Mouse (Mus musculus): Measurements from ENCODE around the gene Zfp184.

Zfp184 gene

DNA sequence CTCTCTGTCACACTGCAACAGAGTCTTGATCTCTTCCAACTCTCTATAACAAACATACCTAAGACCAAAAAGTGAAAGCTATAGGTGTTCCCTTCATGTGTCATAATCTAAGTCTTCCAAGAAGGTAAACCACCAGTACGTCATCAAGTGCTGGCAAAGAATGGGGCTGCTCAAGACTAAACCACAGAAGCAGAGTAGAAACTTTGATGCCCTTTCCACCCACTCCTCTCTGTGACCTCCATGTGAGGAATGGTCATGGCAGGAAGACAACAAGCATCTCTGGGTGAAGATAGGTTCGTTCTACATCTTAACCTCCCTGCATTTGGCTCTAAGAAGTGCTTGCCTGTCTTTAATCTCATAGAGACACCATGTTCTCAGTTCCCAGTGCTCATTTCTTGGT lies 39.6 kb downstream of the Zfp184 start:
- no peak for DNase-seq (ENCODE audit: low spot score in 2 of 2)

DNA sequence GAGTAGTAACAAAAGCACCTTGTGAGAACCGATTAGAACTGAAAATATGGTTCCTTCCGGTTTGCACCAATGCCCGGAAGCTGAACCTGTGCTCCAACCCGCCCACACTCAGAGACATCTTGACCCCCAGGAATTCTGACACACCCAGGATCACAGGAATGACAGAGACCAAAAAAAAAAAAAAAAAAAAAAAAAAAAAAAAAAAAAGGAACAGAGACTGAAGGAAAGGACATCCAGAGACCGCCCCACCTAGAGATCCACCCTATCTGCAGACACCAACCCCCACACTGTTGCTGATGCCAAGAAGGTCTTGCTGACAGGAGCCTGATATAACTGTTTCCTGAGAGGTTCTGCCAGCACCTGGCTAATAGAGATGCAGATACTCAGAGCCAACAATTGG lies 47.7 kb downstream of the Zfp184 start:
- DNase-seq (ENCODE audit: low spot score in 2 of 2), result no peak

DNA sequence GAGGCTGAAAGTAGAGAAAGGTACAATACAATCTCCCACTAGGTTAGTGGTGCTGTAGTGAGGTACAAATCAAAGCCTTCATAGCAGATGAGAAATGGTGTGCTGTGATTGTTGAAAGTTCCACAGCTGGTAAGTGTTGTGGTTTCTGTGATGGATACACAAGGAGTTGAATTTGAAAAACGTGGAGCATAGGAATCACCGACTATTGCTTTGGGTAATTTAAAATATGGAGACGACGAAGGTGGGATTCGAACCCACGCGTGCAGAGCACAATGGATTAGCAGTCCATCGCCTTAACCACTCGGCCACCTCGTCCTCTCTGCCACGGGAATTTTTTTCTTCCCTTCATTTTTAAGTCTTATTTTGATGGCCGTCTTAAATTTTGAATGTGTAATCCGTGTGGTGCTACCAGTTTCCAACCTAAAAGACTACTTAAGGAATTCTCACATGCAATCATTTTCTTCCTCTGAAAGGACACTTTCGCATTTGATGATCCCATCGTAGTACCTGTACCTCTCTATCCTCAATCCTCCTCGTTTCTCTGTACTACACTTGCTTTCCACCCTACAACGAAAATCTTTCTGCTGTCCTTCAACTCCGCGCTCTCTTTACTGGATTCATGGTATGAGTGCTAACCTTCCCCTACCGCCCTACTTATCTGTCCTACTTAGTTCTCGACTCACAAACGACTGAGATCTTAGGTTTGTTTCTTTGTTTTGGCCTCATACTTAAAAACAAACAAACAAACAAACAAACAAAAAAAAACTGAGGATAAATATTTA lies 49.3 kb downstream of the Zfp184 start:
- DNase-seq (ENCODE audit: low spot score in 2 of 2), result peak in 1 of 2 experiments; percentile 45

DNA sequence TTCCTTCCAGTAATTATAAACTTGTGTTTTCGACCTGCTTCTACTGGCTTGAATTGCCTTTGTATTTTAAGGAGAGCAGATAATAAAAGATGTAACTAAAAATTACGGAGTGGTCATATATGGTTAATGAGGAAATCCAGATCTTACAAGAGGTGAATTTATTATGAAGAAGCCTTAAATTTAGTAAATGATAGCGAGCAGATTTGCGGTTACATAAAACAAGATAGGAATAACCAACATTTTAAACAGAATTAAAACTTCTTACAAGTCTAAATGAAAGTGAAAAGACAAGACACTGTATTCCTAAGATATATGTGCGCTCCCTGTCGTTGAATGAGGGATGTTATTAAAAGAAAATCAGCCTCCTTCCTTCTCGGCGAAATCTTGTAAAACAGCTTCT lies 50.0 kb downstream of the Zfp184 start:
- no peak for DNase-seq (ENCODE audit: low spot score in 2 of 2)

DNA sequence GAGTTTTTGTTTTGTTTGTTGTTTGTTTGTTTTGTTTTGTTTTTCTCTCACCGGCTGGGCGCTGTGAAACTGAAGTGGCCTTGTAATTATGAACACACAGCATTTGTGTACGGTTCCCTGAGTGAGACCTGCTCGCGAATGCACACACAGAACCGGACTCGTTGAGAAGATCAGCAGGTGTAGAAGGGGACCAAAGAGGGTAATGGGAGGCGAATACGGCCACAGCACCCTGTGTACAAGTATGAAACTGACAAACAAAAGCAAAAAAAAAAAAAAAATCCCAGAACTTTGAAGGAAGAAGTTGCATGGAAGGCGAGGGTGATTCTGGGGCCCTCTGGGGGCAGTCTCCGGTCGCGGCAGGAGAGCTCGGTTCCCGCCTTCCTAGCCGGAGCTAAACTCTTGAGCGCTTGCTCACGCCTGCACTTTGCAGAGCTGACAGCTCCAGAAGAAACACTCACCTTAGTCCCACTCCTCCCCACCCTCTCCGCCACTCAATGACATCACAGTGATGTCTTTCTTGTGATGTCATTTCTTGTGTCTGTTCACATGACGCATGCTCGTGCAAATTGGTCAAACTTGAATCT lies 50.5 kb downstream of the Zfp184 start:
- peak in 1 of 2 experiments; percentile 53 for DNase-seq (ENCODE audit: low spot score in 2 of 2)

DNA sequence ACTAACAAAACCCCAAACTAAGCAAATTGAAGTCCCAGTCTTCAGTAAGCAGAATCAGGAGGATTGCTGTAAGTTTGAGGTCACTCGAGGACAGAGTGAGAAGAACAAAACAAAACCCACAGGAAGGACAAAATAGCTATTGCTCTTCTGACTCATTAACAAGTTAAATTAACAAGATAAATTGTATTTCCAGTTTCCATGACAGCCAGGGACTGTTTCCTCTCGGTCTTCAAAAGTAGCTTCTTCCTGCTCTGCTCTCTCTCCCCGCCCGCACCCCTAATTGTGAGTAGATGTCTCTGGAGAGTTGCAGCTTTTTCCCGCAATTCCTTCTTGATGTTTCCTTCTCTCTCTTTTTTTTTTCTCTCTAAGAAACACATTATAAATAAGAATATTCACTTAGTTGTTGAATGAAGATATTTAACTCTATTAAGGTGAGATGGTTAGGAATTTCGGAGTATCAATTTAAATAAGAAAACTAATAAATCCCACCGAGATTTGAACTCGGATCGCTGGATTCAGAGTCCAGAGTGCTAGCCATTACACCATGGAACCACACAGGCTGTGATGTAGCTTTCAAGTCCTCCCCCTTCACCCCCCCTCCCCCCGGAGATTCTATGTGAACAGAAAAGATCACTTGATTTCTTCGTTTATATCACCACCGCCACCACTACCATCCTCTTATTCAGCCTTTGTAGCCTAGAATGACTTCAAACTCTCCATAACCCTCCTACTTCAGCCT lies 51.4 kb downstream of the Zfp184 start:
- no peak for DNase-seq (ENCODE audit: low spot score in 2 of 2)

DNA sequence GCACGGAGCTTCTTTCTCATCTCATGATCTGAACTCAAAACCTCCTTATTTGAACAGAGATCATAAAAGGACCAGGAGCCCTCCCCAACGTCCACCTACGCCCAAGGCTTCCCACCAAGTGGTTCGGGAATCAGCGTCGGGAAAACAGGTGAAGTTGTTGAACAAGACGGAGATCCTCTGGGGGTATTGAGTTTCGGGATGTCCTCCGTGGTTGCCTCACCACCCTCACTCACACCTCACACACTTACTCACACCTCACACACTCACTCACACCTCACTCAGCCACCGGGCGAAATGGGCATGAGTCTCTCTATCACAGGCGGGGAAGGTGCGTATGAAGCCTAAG lies 51.9 kb downstream of the Zfp184 start:
- no peak for DNase-seq (ENCODE audit: low spot score in 2 of 2)

DNA sequence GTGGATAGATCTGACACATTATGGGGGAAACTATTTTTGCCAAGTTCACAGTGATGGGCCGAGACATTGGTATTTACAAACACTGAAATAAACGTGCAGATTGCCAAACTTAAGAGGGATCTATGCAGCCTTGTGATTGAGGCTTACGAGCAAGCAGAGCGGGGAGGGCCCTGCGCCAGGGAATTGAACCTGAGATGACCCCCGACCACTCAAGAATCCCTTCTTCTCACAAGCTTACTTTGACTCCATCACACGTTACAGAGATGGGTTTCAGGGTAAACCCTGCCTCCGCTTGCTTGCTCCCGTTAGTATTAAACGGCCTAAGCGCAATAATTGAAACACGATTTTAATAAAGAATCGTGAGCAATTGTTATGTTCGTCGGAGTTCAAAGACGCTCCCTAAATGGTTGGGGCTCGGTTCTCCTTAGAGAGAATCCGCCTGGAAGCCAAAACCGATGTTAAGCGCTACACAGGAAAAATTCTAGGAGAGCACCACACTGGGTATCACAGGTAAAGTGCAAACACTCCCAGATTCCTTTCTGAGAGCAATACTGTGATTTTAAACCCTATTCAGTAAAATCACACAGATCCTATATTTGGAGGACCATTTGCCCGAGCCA lies 52.4 kb downstream of the Zfp184 start:
- DNase-seq (ENCODE audit: low spot score in 2 of 2), result no peak

DNA sequence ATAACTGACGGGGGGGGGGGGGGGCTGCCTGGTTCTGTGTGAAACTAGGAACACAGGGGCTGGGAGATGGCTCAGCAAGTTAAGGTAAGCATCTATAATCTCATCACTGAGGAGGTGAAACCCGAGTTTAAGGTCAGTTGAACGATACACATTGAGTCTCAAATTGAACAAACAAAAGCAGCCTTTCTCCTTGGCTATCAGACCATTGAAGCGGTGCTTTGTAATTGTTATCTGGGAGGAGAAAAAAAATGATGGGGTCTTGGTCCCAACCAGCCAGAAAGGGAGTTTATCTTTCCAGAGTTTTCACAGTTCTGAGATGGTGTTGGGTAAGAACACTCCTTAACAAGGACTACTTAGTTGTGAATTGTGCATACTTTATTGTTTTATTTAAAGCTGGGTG lies 52.9 kb downstream of the Zfp184 start:
- DNase-seq (ENCODE audit: low spot score in 2 of 2), result no peak

DNA sequence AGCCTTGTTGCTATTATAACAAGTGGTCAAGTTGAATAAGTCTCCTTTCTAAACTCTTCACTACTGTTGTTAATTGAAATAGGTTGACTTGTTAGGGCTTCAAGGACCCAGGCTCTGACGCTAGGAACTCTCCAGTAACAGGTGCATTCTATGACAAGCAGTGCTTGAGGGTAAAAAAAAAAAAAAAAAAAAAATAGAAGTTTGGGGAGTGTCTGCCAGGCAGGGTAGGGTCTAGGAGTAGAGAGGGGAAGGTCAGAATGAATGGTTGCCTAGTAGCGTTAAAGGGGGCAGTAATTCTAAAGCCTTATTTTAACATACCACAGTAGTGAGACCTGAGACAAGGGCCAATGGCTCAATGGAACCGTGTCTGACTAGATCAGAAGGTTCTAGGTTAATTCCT lies 53.5 kb downstream of the Zfp184 start:
- DNase-seq (ENCODE audit: low spot score in 2 of 2), result no peak

DNA sequence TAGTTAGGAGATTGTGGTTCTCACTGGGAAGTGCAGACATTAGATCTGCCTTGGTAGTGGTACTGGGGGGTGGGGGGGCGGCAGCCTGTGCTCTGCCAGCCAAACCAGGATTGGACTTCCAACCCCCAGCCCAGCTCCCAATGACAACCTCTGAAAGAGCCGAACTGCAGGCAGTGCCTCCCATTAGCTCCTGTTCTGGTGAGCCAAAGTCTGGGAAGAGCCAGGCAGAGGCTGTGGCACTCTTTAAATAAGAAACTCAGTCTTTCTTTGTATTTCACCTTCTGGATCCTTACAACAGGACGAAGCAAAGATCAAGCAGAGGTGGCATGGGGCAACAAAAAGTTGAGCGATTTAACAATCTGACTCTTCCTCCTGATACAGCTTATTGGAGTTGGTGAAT lies 54.3 kb downstream of the Zfp184 start:
- DNase-seq (ENCODE audit: low spot score in 2 of 2), result no peak

DNA sequence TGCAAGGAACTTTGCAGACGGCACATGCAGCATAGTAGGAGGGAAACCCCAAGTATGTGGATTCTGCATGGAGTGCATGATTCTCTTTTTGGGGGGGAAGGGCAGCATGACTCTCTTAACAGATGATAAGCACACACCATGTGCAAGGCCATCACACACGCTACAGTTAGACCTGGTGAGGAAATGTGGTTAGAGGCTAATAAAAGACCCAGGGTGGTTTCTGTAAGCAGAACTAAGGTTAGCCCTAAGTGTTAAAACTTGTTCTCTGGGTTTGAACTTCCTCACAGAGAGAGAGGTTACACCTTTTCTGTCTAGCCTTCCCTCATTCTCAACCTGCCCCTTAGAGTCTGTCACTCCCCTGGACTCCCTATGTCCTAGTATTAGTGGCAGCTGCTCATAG lies 56.5 kb downstream of the Zfp184 start:
- DNase-seq (ENCODE audit: low spot score in 2 of 2), result no peak

DNA sequence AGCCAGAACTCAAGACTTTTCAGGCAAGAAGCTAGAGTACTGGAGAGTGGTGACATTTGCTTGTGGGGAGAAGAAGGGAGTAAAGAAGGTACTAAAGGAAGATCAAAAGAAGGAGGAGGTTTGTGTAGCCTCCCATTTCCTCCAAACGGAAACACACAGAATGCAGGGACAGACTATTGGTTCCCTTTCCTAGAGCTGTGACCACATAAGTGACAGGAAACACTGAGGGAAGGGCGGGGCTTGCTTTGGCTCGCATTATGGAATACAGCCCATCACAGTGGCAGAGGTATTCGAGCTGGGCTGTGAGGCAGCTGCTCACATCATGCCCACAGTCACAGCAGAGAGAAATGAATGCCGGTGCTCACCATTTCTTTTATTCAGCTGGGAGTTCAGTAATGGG lies 56.9 kb downstream of the Zfp184 start:
- DNase-seq (ENCODE audit: low spot score in 2 of 2), result no peak

DNA sequence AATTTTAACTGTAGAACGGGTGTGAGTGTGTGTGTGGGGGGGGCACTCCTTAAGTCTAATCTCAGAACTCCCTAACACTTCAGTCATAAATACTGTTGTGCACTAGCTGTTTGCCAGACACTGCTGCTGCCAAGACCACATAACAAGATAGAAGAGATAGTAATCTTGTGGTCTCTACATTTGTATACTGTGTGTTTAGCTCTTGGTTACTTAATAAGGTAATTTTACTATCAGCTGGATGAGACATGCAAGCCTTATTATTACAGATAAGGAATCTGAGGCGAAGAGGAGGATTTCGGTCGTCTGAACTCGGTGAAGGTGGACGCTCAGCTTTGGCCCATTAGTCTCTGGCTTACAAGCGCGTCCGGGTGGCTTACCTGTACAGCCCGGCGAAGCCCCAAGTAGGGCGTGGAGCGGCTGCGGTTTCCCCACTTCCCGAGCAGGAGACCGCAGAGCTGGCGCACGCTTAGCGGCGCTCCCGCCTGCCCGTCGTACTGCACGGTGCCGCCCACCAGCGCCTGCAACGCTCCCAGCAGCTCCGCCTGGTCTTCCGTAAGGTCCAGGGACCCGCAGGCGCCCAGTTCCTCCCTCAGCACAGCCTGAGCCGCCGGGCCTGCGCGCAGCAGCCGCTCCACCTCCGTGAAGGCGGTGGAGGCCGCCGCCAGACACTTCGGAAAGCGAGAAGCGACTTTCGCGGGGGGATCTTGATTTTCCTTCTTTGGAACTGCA lies 60.9 kb downstream of the Zfp184 start:
- peak in 1 of 2 experiments; percentile 47 for DNase-seq (ENCODE audit: low spot score in 2 of 2)

DNA sequence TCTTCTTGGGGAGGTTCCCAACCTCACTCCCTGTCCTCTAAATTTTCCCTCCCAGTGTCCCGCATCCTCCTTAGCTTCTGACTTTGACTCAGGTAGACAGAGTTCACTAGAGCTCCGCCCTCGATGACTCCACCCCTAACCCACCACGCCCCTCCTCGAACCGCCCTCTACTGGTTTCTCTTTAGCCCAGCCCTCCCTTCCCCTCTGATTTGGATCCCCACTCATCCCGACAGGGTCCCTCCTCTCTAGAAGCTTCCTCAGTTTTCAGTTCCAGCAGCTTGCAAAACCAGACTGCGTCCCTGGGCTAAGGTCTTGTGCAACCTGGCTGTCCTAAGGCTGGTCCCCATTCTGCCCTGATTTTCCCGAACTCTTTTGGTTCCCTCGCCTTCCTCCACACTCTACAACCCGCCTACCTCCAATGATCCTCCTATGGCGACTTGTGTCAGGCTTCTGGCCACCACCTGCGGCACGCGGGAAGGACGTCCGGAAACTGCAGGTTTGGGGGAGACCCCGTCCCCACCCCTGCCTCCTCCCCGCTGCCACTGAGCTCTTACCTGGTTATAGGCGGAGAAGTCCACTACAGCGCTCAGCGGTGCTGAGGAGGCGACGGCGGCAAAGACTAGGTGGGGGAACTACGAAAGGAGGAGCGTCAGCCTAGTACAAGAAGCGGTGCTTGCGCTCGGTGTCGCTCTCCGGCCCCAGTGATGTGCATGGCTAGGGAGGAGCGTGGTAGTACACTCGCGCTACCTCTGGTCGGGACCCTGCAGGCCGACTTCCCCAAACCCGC lies 61.6 kb downstream of the Zfp184 start:
- peak in 1 of 2 experiments; percentile 72 for DNase-seq (ENCODE audit: low spot score in 2 of 2)

DNA sequence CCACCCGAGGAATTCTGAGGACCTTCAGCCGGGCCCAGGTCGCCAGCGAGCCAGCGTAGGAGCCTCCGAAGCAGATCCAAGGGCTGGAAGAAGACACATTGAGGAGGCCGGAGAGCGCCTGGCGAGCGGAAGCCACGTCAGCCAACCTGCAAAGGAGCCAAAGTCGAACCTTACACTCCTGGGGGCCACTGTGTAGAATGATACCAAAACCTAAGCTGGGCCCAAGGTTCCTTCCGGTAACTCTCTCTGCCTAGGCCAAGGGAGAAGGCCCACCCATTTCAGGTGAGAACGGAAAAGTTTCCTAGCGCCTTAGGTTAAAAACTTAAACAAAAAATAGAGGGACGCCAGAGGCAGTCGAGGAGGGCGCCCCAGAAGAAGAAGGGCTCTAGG lies 62.2 kb downstream of the Zfp184 start:
- DNase-seq (ENCODE audit: low spot score in 2 of 2), result no peak

DNA sequence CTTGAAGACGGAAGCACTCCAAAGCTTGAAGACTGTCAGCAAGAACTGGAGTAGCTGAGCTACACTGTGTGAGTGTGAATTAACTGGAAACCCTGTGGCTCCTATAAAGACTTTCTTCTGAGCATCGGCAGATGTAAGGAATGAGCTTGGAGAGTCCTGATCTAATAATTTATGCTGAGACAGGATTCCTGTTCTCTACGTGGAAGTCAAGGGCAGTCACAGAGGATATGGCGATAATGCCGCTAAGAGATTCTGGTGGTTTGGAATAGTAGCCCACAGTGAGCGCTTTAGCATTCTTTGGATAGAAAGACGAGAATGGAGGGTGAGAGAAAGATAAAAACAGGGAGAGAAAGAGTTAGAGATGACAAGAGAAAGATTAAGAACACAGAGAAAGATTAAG lies 63.0 kb downstream of the Zfp184 start:
- DNase-seq (ENCODE audit: low spot score in 2 of 2), result no peak

DNA sequence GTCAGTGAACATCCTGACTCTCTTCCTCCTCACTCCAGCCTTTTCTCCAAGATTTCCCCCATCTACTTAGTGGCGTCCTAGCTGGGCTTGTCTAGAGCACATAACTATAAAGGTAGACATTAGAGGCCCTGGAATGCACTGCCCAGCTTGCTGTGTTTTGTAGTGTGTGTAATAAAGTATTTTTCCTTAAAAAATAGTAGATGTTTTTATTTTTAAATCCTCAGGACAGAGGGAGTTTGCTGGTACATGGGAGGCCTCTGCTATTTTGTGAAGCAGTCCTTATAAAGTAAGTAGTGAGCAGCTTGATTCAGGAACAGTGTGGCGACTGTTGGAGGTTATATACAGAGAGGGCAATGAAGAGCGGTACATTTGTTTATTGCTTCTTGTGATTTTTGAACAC lies 63.8 kb downstream of the Zfp184 start:
- no peak for DNase-seq (ENCODE audit: low spot score in 2 of 2)

DNA sequence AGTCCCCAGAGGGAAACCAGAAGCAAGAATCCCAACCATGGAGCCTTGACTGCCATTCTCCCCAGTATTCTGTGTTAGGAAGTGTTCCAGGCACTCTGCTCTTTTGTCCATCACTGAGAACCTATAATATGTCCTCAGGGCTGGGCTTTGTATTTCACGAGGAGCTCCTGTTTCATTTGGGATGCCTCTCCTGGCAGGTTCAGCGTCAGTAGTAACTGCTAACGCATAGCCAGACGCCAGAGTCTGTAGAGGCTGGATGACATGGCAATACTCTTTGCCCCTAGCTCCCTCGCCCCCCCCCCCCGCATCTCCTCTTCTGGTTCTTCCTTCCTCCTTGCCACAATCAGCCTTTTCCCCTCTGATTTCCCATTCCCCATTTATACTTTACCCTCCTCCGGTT lies 64.7 kb downstream of the Zfp184 start, which contains the start of gene Prss16:
Gene Prss16 (minus strand): TSS at position 101 of the 400 bp plus-strand sequence.
- no peak for DNase-seq (ENCODE audit: low spot score in 2 of 2)
